Mouse (Mus musculus): ENCODE data around the gene Rbm45. TPM values are rescaled to one million over a fixed set of nuclear protein-coding genes. Genes with fewer than 3 reads are reported as not detected.

The Rbm45 gene
- total and polyA plus RNA-seq, 3 experiments, result 53.3 to 61.4 (median 53.7) TPM

- no peaks in the 10 kb centered on the region for H3K9me3 ChIP-seq (replicated peaks; ENCODE audit: low read length)
- no peak overlapping the region for H3K27ac ChIP-seq (ENCODE audit: insufficient read depth, low read depth)
- TF ChIP-seq USF1 (IDR thresholded peaks at IDR 0.05; ENCODE audit: low read depth, low read length) (no peak), MAFK (IDR thresholded peaks at IDR 0.05; ENCODE audit: insufficient replicate concordance, low read length) (no peak), SMC3 (IDR thresholded peaks at IDR 0.05; ENCODE audit: low read depth, low read length) (no peak), RCOR1 (conservative IDR thresholded peaks at IDR 0.05; ENCODE audit: low read depth, low read length) (no peak), POLR2A (IDR thresholded peaks at IDR 0.05; ENCODE audit: low read depth, low read length) (no peak), ZC3H11A (IDR thresholded peaks at IDR 0.05; ENCODE audit: low read depth, low read length) (no peak), PAX5 (IDR thresholded peaks at IDR 0.05; ENCODE audit: low read length) (no peak), CHD2 (IDR thresholded peaks at IDR 0.05; ENCODE audit: low read length) (no peak), CTCF (conservative IDR thresholded peaks at IDR 0.05 in 1 of 2, IDR thresholded peaks at IDR 0.05 in 1 of 2; ENCODE audit: low read depth in 2 of 2, low read length in 2 of 2) (no peak)
- in situ Hi-C loops (cut with MboI; ENCODE audit: low pct_ligation_motif_present, low pct_unique_long_range_greater_than_20kb, low sequenced_read_pairs) (no loop called here), dilution Hi-C loops (cut with MboI; ENCODE audit: extremely low pct_ligation_motif_present, extremely low pct_unique_long_range_greater_than_20kb, low sequenced_read_pairs) (no loop called here)
- H3K79me2 ChIP-seq (replicated peaks; ENCODE audit: control insufficient read depth, extremely low read depth, insufficient read depth, poor library complexity, severe bottlenecking), result no peaks in the 10 kb centered on the region
- H3K4me2 ChIP-seq (ENCODE audit: insufficient read depth, low read depth, poor library complexity, severe bottlenecking), result no peak overlapping the region
- H3K36me3 ChIP-seq (replicated peaks in 1 of 2; ENCODE audit: control insufficient read depth in 1 of 2, insufficient read depth in 1 of 2, low read length in 1 of 2), result no peaks in the 10 kb centered on the region
- H3K4me3 ChIP-seq (replicated peaks in 1 of 3; ENCODE audit: low read depth in 2 of 3, low read length in 2 of 3, poor library complexity in 1 of 3), result no peak overlapping the region
- no peak for DNase-seq (ENCODE audit: extremely low read depth)
- peaks cover 3% of the 10 kb centered on the region for H3K27me3 ChIP-seq (replicated peaks)
- no peaks in the 10 kb centered on the region; a peak in 1 of 4 replicates for H3K4me1 ChIP-seq (ENCODE audit: control insufficient read depth in 1 of 2, insufficient read depth in 2 of 2)
- no peak overlapping the region for H3K9ac ChIP-seq (ENCODE audit: insufficient read depth, low read depth)
Observed at GRCm38 (mm10) chr2:76412924-76413323, 43.1 kb downstream of the Rbm45 start.

GRCm38 (mm10) chr2:76417446-76418141 is 47.8 kb downstream of the Rbm45 start:
- no peaks in the 10 kb centered on the region for H3K27me3 ChIP-seq (replicated peaks)
- DNase-seq (ENCODE audit: extremely low read depth), result no peak
- H3K9me3 ChIP-seq (replicated peaks; ENCODE audit: low read length), result no peaks in the 10 kb centered on the region
- in situ Hi-C loops (cut with MboI; ENCODE audit: low pct_ligation_motif_present, low pct_unique_long_range_greater_than_20kb, low sequenced_read_pairs), result no loop called here
- dilution Hi-C loops (cut with MboI; ENCODE audit: extremely low pct_ligation_motif_present, extremely low pct_unique_long_range_greater_than_20kb, low sequenced_read_pairs), result no loop called here
- no peak overlapping the region for H3K27ac ChIP-seq (ENCODE audit: insufficient read depth, low read depth)
- H3K4me2 ChIP-seq (ENCODE audit: insufficient read depth, low read depth, poor library complexity, severe bottlenecking), result no peak overlapping the region
- no peak overlapping the region for H3K9ac ChIP-seq (ENCODE audit: insufficient read depth, low read depth)
- no peaks in the 10 kb centered on the region for H3K79me2 ChIP-seq (replicated peaks; ENCODE audit: control insufficient read depth, extremely low read depth, insufficient read depth, poor library complexity, severe bottlenecking)
- no peaks in the 10 kb centered on the region; a peak in 1 of 4 replicates for H3K4me1 ChIP-seq (ENCODE audit: control insufficient read depth in 1 of 2, insufficient read depth in 2 of 2)
- H3K36me3 ChIP-seq (replicated peaks in 1 of 2; ENCODE audit: control insufficient read depth in 1 of 2, insufficient read depth in 1 of 2, low read length in 1 of 2), result no peaks in the 10 kb centered on the region
- no peak overlapping the region for H3K4me3 ChIP-seq (replicated peaks in 1 of 3; ENCODE audit: low read depth in 2 of 3, low read length in 2 of 3, poor library complexity in 1 of 3)
- no peak for TF ChIP-seq MEF2A (IDR thresholded peaks at IDR 0.05; ENCODE audit: borderline replicate concordance, low read depth, low read length)
- no peak for TF ChIP-seq ZNF384 (IDR thresholded peaks at IDR 0.05; ENCODE audit: low read depth, low read length)

- in situ Hi-C loops (cut with MboI; ENCODE audit: low pct_ligation_motif_present, low pct_unique_long_range_greater_than_20kb, low sequenced_read_pairs), result no loop called here
- Histone ChIP-seq H3K27ac (ENCODE audit: insufficient read depth, low read depth) (no peak overlapping the region), H3K4me1 (ENCODE audit: control insufficient read depth in 1 of 2, insufficient read depth in 2 of 2) (no peaks in the 10 kb centered on the region; a peak in 1 of 4 replicates), H3K4me3 (replicated peaks in 1 of 3; ENCODE audit: low read depth in 2 of 3, low read length in 2 of 3, poor library complexity in 1 of 3) (no peak overlapping the region), H3K27me3 (replicated peaks) (no peaks in the 10 kb centered on the region), H3K36me3 (replicated peaks in 1 of 2; ENCODE audit: control insufficient read depth in 1 of 2, insufficient read depth in 1 of 2, low read length in 1 of 2) (no peaks in the 10 kb centered on the region), H3K79me2 (replicated peaks; ENCODE audit: control insufficient read depth, extremely low read depth, insufficient read depth, poor library complexity, severe bottlenecking) (no peaks in the 10 kb centered on the region), H3K9ac (ENCODE audit: insufficient read depth, low read depth) (no peak overlapping the region), H3K9me3 (replicated peaks; ENCODE audit: low read length) (no peaks in the 10 kb centered on the region), H3K4me2 (ENCODE audit: insufficient read depth, low read depth, poor library complexity, severe bottlenecking) (no peak overlapping the region)
- no peak for TF ChIP-seq MAX (IDR thresholded peaks at IDR 0.05; ENCODE audit: low read length)
- no peak for TF ChIP-seq TBP (conservative IDR thresholded peaks at IDR 0.05; ENCODE audit: low read depth, low read length)
- no peak for TF ChIP-seq SIN3A (IDR thresholded peaks at IDR 0.05; ENCODE audit: low read length)
- TF ChIP-seq UBTF (IDR thresholded peaks at IDR 0.05; ENCODE audit: low read depth, low read length), result no peak
- TF ChIP-seq ELF1 (IDR thresholded peaks at IDR 0.05; ENCODE audit: low read depth, low read length), result no peak
- no peak for TF ChIP-seq MYC (IDR thresholded peaks at IDR 0.05; ENCODE audit: low read depth, low read length)
- TF ChIP-seq NELFE (IDR thresholded peaks at IDR 0.05; ENCODE audit: low read depth, low read length), result no peak
- no peak for TF ChIP-seq ZC3H11A (IDR thresholded peaks at IDR 0.05; ENCODE audit: low read depth, low read length)
- no peak for TF ChIP-seq RCOR1 (conservative IDR thresholded peaks at IDR 0.05; ENCODE audit: low read depth, low read length)
- TF ChIP-seq USF1 (IDR thresholded peaks at IDR 0.05; ENCODE audit: low read depth, low read length), result no peak
- no peak for TF ChIP-seq E2F4 (IDR thresholded peaks at IDR 0.05; ENCODE audit: insufficient replicate concordance, low read depth, low read length)
- no peak for DNase-seq (ENCODE audit: extremely low read depth)
- dilution Hi-C loops (cut with MboI; ENCODE audit: extremely low pct_ligation_motif_present, extremely low pct_unique_long_range_greater_than_20kb, low sequenced_read_pairs), result no loop called here
Observed at GRCm38 (mm10) chr2:76418142-76418518, 48.3 kb downstream of the Rbm45 start.

All from CH12.LX (cell line).